Mouse (Mus musculus): Measurements from ENCODE around the gene Chsy1.

GRCm38 (mm10) chr7:66144543-66144942 lies 35.2 kb downstream of the Chsy1 start:
- TF ChIP-seq POLR2A (IDR thresholded peaks at IDR 0.05; ENCODE audit: borderline replicate concordance, low read depth, low read length) = no peak
- TF ChIP-seq CTCF (IDR thresholded peaks at IDR 0.05; ENCODE audit: low read depth, low read length) = no peak

Data from bone marrow macrophage, adult 2 months (primary cell).